Mouse (Mus musculus) ZHBTc4 (cell line): ENCODE measurements at regions not wholly inside any gene's neighbourhood (a gene's known extent, or its start where the extent isn't known, plus 50 kb on each side); places are given as distances from the start of the nearest gene placed in this dataset.
A peak's percentile ranks its signal among the peaks of the same experiment; 100 is the strongest.

ENCODE experiments used
- DNase-seq: peaks from one replicate; pipeline ENCODE4 v3.0.0-alpha.2; 2011; ENCODE audit warnings: low read depth, low spot score

- no peak for DNase-seq
Measured at GRCm38 (mm10) chr2:75407560-75407959, 251.5 kb upstream of the Hnrnpa3 start.

GRCm38 (mm10) chr2:75408016-75408415 lies 251.0 kb upstream of the Hnrnpa3 start:
- DNase-seq, result no peak

- DNase-seq, result no peak
Measured at GRCm38 (mm10) chr2:75409806-75410205, 249.3 kb upstream of the Hnrnpa3 start.

GRCm38 (mm10) chr2:75412735-75413134 lies 246.3 kb upstream of the Hnrnpa3 start:
- peak; percentile 82 for DNase-seq

- no peak for DNase-seq
Measured at GRCm38 (mm10) chr2:75418689-75419088, 240.4 kb upstream of the Hnrnpa3 start.

- DNase-seq, result no peak
Measured at GRCm38 (mm10) chr2:75419142-75419541, 239.9 kb upstream of the Hnrnpa3 start.

GRCm38 (mm10) chr2:75422798-75423685 lies 236.0 kb upstream of the Hnrnpa3 start:
- no peak for DNase-seq

GRCm38 (mm10) chr2:75423872-75424271 lies 235.2 kb upstream of the Hnrnpa3 start:
- DNase-seq, result no peak

- DNase-seq, result no peak
Measured at GRCm38 (mm10) chr2:75424363-75424762, 234.7 kb upstream of the Hnrnpa3 start.

- no peak for DNase-seq
Measured at GRCm38 (mm10) chr2:75424911-75425310, 234.2 kb upstream of the Hnrnpa3 start.

GRCm38 (mm10) chr2:75425384-75425783 lies 233.7 kb upstream of the Hnrnpa3 start:
- DNase-seq, result no peak

GRCm38 (mm10) chr2:75425791-75426190 lies 233.3 kb upstream of the Hnrnpa3 start:
- no peak for DNase-seq

GRCm38 (mm10) chr2:75427936-75428458 lies 231.1 kb upstream of the Hnrnpa3 start:
- no peak for DNase-seq

GRCm38 (mm10) chr2:75430161-75430940 lies 228.7 kb upstream of the Hnrnpa3 start:
- DNase-seq, result no peak

GRCm38 (mm10) chr2:75431981-75432380 lies 227.1 kb upstream of the Hnrnpa3 start:
- DNase-seq, result no peak

- peak; percentile 35 for DNase-seq
Measured at GRCm38 (mm10) chr2:75434521-75434920, 224.5 kb upstream of the Hnrnpa3 start.

- no peak for DNase-seq
Measured at GRCm38 (mm10) chr2:75439522-75440230, 219.4 kb upstream of the Hnrnpa3 start.

- no peak for DNase-seq
Measured at GRCm38 (mm10) chr2:75442632-75443031, 216.4 kb upstream of the Hnrnpa3 start.

- no peak for DNase-seq
Measured at GRCm38 (mm10) chr2:75445189-75445588, 213.9 kb upstream of the Hnrnpa3 start.

- DNase-seq, result no peak
Measured at GRCm38 (mm10) chr2:75446996-75447715, 211.9 kb upstream of the Hnrnpa3 start.

- DNase-seq, result no peak
Measured at GRCm38 (mm10) chr2:75448221-75448620, 210.8 kb upstream of the Hnrnpa3 start.
